Mouse (Mus musculus) cerebellum, adult (tissue): ENCODE results near the gene Fancc.

Experiments
- ATAC-seq: cut with Nextera tagmentation; 2 replicates; pipeline ENCODE4 v1.9.2; 2017; ENCODE audit warnings: mild to moderate bottlenecking, moderate library complexity, mixed read lengths; ENCODE audit not compliant: insufficient number of reproducible peaks, low FRiP score, low TSS enrichment

Gene Fancc

DNA sequence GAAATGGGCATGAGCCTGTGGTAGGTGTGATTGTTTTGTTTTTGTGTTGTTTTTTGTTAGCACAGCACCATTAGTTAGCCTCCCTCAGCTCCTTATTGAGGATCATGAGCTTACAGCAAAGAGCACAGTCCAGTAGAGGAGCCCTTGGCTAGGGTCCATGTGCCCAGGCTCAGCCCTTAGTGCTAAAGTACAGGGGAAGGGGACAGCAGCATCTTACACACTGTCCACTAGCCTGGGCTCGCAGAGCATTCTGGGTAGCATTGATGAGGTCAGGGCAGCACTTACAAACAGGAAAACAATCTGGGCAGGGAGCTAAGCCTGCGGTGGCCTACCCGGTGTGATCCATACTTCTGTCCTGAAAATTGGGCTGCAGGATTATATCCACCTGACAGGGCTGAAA is 261.5 kb downstream of the Fancc start:
- ATAC-seq = no peak
